Mouse (Mus musculus) frontal cortex, postnatal 36 days (tissue): ENCODE measurements at regions not wholly inside any gene's neighbourhood (a gene's known extent, or its start where the extent isn't known, plus 50 kb on each side); places are given as distances from the start of the nearest gene placed in this dataset.

Source experiments
- DNase-seq, 2 experiments: peaks; one replicate each; pipeline ENCODE4 v3.0.0; 2022; ENCODE audit warnings: low spot score in 2 of 2

GRCm38 (mm10) chr16:25087741-25088648 lies 198.6 kb upstream of the Tprg start:
- DNase-seq, result no peak

DNA sequence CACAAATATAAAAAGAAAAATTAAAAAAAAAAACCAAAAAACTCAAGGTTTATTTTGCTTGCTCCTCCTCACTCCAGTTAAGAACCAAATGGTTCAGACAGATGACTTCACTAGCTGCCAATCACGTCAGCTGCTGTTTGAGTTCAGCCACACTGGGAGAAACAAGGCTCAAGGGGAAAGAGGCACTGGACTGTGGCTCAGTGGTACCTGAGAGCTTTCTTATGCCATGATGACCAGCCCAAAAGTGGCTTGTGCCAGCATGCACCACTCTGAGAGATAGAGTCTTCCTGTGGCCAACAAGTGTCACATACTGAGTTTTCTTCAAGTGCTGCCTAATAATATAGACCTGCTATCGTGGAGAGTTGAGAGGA lies 198.0 kb upstream of the Tprg start:
- DNase-seq, result no peak

DNA sequence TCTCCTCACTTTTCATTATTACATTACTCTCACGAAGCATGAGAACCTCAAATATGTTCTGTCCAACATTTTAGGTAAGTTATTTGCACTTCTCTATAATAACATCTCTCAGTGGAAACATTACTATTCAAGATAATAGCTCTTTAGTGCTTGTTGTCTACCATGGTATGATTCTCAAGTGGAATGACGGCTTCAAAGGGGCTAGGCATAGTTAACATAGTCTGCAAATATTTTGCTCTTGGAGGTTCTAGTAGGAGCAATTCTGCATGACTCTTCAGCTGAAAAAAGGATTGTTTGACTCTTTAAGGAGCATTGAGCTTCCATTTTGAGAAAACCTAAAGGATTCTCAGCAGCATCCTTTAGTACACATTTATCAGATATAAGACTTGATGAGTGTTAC lies 182.5 kb upstream of the Tprg start:
- DNase-seq, result no peak

- peak; percentile 3 to 5 for DNase-seq
Measured at GRCm38 (mm10) chr16:25104603-25105002, 182.0 kb upstream of the Tprg start.

DNA sequence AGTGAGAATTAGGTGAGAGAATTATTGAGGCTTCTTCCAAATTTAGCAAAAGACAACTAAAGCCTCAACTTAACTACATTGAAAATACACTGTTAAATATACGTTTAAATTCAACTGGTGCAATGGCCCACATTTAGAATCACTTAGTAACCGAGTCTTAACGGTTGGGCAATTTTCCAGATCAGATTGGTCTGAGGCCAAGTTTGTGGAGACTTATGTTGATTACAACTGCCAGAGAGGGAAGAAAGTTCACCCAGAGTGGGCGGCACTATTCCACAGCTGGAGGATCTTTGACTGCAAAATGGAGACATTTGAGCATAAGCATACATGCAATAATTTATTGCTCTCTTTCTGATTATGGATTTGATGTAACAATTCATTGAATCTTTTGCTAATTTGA lies 146.5 kb upstream of the Tprg start:
- no peak for DNase-seq

DNA sequence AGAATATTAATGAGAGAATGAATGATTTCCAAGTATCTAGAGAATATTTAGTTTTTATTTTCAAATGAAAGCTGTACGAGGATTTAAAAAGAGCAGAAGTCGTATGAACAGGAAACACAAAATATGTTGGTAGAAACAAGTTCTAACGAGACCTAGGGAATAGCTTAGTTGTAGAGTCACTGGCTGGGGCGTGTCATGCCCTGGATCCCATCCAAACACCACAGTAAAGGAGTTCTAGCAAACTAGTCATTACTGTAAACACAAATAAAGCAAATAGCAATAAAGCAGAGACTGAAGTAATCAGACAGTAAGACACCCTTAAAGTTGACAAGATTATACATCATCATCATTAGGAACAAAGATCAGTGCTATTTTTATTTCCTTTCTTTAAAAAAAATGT lies 139.1 kb upstream of the Tprg start:
- DNase-seq, result no peak

DNA sequence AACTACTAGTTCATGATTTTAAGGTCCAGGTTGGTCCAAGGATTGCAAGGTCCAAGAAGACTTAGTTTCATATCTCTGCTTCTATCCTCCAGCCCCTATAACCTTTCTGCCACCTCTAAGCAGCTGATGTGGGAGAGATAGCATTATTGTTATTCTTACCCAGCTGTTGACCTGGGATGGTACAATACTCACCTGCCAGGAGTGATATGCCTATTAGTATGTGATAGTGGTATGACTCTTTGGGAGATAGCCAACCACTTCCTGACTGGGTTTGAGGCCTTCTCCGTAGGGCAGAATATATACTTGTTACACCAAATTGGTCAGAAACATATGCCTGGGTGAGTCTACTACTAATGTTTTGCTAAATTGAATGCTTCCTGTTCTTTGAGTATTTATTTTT lies 137.4 kb upstream of the Tprg start:
- no peak for DNase-seq

- DNase-seq, result no peak
Measured at GRCm38 (mm10) chr16:25176870-25177269, 109.7 kb upstream of the Tprg start.

GRCm38 (mm10) chr16:25178055-25178454 lies 108.6 kb upstream of the Tprg start:
- DNase-seq, result no peak

DNA sequence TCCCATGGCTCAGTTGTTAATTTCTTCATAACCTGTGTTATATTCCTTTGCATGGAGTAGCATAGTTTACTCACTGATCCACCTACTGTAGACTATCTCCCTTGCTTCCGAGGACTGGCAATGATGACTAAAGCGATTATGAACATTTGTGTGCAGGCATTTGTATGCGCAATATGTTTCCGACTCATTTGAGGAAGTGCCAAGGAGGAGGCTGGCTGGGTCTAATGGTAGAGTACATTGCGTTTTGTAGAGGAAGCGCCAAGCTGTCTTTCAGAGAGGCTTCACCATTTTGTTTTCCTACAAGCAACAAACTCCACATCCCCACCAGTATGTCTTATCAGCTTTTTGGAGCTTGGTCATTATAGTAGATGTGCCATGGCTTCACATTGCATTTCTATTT lies 104.7 kb upstream of the Tprg start:
- DNase-seq, result peak in 1 of 2 experiments; percentile 6

- no peak for DNase-seq
Measured at GRCm38 (mm10) chr16:25197079-25197478, 89.5 kb upstream of the Tprg start.

- no peak for DNase-seq
Measured at GRCm38 (mm10) chr16:25198844-25199243, 87.8 kb upstream of the Tprg start.

- no peak for DNase-seq
Measured at GRCm38 (mm10) chr16:25199984-25200383, 86.6 kb upstream of the Tprg start.

GRCm38 (mm10) chr16:25201094-25201770 lies 85.4 kb upstream of the Tprg start:
- DNase-seq, result no peak

- DNase-seq, result no peak
Measured at GRCm38 (mm10) chr16:25213250-25213649, 73.4 kb upstream of the Tprg start.

DNA sequence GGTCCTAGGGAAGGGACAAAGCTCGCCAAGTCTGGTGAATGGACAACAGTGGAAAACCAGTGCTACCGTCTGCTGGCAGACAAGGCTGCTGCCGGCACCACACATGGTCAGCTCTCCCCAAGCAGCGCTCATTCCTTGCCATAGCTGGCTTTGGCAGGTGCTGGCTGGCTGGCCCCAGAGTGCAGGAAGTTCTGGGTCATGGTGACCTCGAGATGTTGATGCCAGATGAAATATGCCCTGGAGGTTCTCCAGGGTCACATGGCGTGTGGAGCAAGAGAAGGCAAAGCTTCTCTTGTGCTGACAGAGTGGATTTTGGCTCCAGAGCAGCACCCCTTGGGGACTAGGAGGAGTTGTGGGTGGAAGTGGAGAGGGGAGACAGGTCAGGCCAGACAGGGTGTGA lies 66.1 kb upstream of the Tprg start:
- no peak for DNase-seq

DNA sequence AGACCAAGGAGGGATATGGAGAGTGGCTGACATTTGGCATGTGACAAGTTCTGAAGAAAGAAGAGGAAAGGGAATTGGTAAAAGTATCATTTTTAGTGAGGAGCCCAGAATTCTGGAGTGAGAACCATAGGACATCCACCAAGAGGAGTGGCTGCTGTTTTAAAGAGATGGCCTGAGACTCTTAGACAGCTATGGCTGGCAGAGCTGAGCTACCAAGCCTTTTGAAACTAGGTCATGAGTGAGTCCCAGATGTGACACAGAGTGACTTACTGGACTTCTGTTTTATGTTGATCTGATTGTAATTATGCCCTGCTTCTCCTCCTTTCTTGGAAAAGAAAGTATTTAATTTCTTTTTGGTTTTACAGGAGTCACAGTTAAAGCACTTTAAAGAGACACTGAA lies 61.8 kb upstream of the Tprg start:
- no peak for DNase-seq
